Mouse (Mus musculus) ES-Bruce4 (cell line): ENCODE measurements around the gene Foxl1.

Experiments used
- CTCF ChIP-seq: IDR thresholded peaks from one replicate; pipeline ENCODE4 v1.8.1; 2011; ENCODE audit warnings: low read depth, low read length
- POLR2A ChIP-seq: IDR thresholded peaks from one replicate; pipeline ENCODE4 v1.8.1; 2011; ENCODE audit warnings: low read length; ENCODE audit not compliant: insufficient read depth

GRCm38 (mm10) chr8:121158812-121159211 is 31.1 kb downstream of the Foxl1 start:
- TF ChIP-seq POLR2A (no peak), CTCF (no peak)
